Mouse (Mus musculus) liver, adult 2 months (tissue): ENCODE measurements around the gene Galnt10.

Source experiments
- CTCF ChIP-seq: fragments of 200-500 bp; IDR thresholded peaks from 2 replicates; pipeline ENCODE4 v1.5.1; 2011; ENCODE audit warnings: low read depth, low read length, control low read depth
- POLR2A ChIP-seq: fragments of 200-500 bp; IDR thresholded peaks from 2 replicates; pipeline ENCODE4 v1.6.1; 2011; ENCODE audit warnings: low read length, control low read depth; ENCODE audit not compliant: insufficient read depth; ENCODE audit errors: extremely low read depth

DNA sequence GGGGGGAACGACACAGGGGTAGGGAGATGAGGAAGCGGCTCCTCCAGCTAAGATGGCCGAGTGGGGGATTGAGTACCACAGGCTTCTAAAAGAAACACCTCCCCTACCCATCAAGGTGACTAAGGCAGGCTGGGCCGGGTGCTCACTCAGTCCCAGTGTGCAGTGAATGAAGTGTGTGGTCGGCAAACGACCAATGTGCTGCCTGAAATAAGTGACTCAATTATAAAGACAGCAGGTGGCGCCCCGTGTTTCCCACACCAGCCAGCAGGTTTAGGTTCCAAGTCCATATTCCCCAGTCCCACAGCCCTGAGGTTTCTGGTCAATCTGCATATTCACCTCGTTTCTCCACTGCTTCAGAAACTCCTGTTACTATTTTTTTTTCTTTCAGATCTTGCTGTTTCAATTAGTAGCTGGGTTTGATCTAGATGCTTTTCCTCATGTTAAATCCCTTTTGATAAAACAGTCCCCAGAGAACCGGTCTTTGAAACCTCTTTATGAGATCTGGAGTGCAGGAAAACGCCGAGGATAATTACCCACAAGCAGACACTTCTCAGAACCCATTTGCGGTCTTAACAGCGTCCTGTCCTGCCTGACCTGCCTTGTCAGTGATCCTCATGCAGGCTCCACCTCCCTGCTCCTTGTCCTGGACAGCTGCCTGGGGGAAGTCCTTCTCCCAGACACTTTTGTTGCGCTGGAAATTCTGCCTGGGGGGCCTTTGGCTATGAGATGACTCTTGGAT lies 27.5 kb upstream of the Galnt10 start:
- TF ChIP-seq POLR2A: no peak
- TF ChIP-seq CTCF: peak; percentile 77
